Mouse (Mus musculus) regulatory T cell (primary cell): Measurements from ENCODE around the gene Tbce.
"Not testable (repeated sequence)": the region's sequence is repeated elsewhere in the genome, so short reads cannot be mapped to it uniquely, and the experiment has no call there.

Source experiments
- in situ Hi-C: fragments of 300-600 bp; cut with MboI, MseI; formaldehyde crosslinking; loops from one replicate; pipeline ENCODE4 v1.15.1; 2025; ENCODE audit warnings: high pct_unique_total_duplicates

Tbce gene

GRCm38 (mm10) chr13:14035352-14035751 lies 4.1 kb downstream of the Tbce start:
- in situ Hi-C loops, result not testable (repeated sequence)

- in situ Hi-C loops, result no loop called here
These were observed 5.4 kb downstream of the Tbce start for GRCm38 (mm10) chr13:14034073-14034348.

GRCm38 (mm10) chr13:14033309-14034072 lies 5.9 kb downstream of the Tbce start:
- in situ Hi-C loops, result no loop called here

GRCm38 (mm10) chr13:14026154-14026820 lies 13.2 kb downstream of the Tbce start:
- in situ Hi-C loops, result no loop called here

- in situ Hi-C loops, result no loop called here
These were observed 13.9 kb downstream of the Tbce start for GRCm38 (mm10) chr13:14025554-14025953.

GRCm38 (mm10) chr13:14021417-14021816 lies 18.0 kb downstream of the Tbce start:
- in situ Hi-C loops, result not testable (repeated sequence)

- in situ Hi-C loops, result no loop called here
These were observed 20.6 kb downstream of the Tbce start for GRCm38 (mm10) chr13:14018852-14019251.

- in situ Hi-C loops, result no loop called here
These were observed 21.2 kb downstream of the Tbce start for GRCm38 (mm10) chr13:14018283-14018682.

GRCm38 (mm10) chr13:14015609-14016008 lies 23.8 kb downstream of the Tbce start:
- in situ Hi-C loops, result no loop called here

GRCm38 (mm10) chr13:14014540-14014939 lies 24.9 kb downstream of the Tbce start:
- in situ Hi-C loops, result no loop called here

- in situ Hi-C loops, result no loop called here
These were observed 25.4 kb downstream of the Tbce start for GRCm38 (mm10) chr13:14014001-14014400.

- in situ Hi-C loops, result no loop called here
These were observed 27.9 kb downstream of the Tbce start for GRCm38 (mm10) chr13:14011454-14011995.

- in situ Hi-C loops, result no loop called here
These were observed 33.4 kb downstream of the Tbce start for GRCm38 (mm10) chr13:14006056-14006455.

- in situ Hi-C loops, result no loop called here
These were observed 34.4 kb downstream of the Tbce start for GRCm38 (mm10) chr13:14004999-14005398.

GRCm38 (mm10) chr13:14004086-14004485 lies 35.4 kb downstream of the Tbce start:
- in situ Hi-C loops, result no loop called here

- in situ Hi-C loops, result no loop called here
These were observed 36.7 kb downstream of the Tbce start for GRCm38 (mm10) chr13:14002706-14003105.

- in situ Hi-C loops, result loop anchor here (10.0 kb wide), 2 partner anchors 157 to 457 kb away; no protein-coding TSS in a partner anchor
These were observed 42.0 kb downstream of the Tbce start for GRCm38 (mm10) chr13:13997476-13997875.

GRCm38 (mm10) chr13:13995046-13995445 lies 44.4 kb downstream of the Tbce start:
- in situ Hi-C loops, result loop anchor here (10.0 kb wide), 2 partner anchors 160 to 460 kb away; no protein-coding TSS in a partner anchor

GRCm38 (mm10) chr13:13993041-13993440 lies 46.4 kb downstream of the Tbce start:
- in situ Hi-C loops, result loop anchor here (10.0 kb wide), 2 partner anchors 162 to 462 kb away; no protein-coding TSS in a partner anchor

GRCm38 (mm10) chr13:13990391-13990790 lies 49.0 kb downstream of the Tbce start:
- in situ Hi-C loops, result loop anchor here (10.0 kb wide), 2 partner anchors 164 to 464 kb away; no protein-coding TSS in a partner anchor

- in situ Hi-C loops, result no loop called here
These were observed 50.3 kb downstream of the Tbce start for GRCm38 (mm10) chr13:13989135-13989534.

GRCm38 (mm10) chr13:13983523-13983922 lies 55.9 kb downstream of the Tbce start:
- in situ Hi-C loops, result no loop called here

- in situ Hi-C loops, result not testable (repeated sequence)
These were observed 57.6 kb downstream of the Tbce start for GRCm38 (mm10) chr13:13981842-13982241.
